Mouse (Mus musculus): ENCODE results near the gene Scg3. TPM values are rescaled to one million over a fixed set of nuclear protein-coding genes. Genes with fewer than 3 reads are reported as not detected.
A peak's percentile ranks its signal among the peaks of the same experiment; 100 is the strongest.

Scg3 gene
- polyA plus RNA-seq, 1 experiment from 2014 or later, result not detected

DNA sequence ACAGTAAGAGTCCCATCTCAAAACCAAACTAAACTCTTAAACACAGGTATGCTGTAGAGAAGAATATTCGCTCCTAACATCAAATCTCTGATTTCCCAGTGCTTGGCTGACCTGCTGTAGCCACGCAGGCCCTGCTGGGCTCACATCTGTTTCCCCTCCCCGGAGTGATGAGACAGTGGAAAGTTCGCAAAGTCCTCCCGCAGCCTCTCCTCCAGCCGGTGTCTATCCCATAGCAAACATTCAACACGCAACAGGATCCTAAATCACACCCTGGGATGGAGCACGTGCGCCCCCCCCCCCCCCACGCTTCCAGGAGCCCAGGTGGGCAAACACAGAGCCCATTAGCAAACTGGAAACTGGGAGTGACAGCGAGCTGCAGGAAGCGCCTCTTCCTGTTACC, 82.3 kb downstream of the Scg3 start:
- no peak for TF ChIP-seq CTCF (IDR thresholded peaks at IDR 0.05)
- ChIA-PET POLR2A (interaction anchor here (0.6 kb wide), 1 partner anchor 8 kb away, joined by 4 read pairs; no protein-coding TSS in a partner anchor), CTCF (no interaction called here)
- in situ Hi-C loops (cut with MboI; ENCODE audit: low pct_unique_long_range_greater_than_20kb), result no loop called here
- ATAC-seq (no peak), DNase-seq (ENCODE audit: low read depth, low spot score) (no peak)
- no peaks in the 10 kb centered on the region for H3K27me3 ChIP-seq

GRCm38 (mm10) chr9:75600166-75600934, 83.5 kb downstream of the Scg3 start:
- no peaks in the 10 kb centered on the region for H3K27me3 ChIP-seq
- in situ Hi-C loops (cut with MboI; ENCODE audit: low pct_unique_long_range_greater_than_20kb), result no loop called here
- ATAC-seq (no peak), DNase-seq (ENCODE audit: low read depth, low spot score) (no peak)
- TF ChIP-seq CTCF (IDR thresholded peaks at IDR 0.05), result no peak
- POLR2A ChIA-PET, result no interaction called here
- CTCF ChIA-PET, result interaction anchor here (1.6 kb wide), 1 partner anchor 9 kb away, joined by 4 read pairs; no protein-coding TSS in a partner anchor

GRCm38 (mm10) chr9:75599191-75599841, 84.5 kb downstream of the Scg3 start:
- ATAC-seq (peak; percentile 44), DNase-seq (ENCODE audit: low read depth, low spot score) (no peak)
- POLR2A ChIA-PET, result no interaction called here
- TF ChIP-seq CTCF (IDR thresholded peaks at IDR 0.05), result no peak
- CTCF ChIA-PET, result interaction anchor here (1.6 kb wide), 1 partner anchor 8 kb away, joined by 4 read pairs; no protein-coding TSS in a partner anchor
- no peaks in the 10 kb centered on the region for H3K27me3 ChIP-seq
- in situ Hi-C loops (cut with MboI; ENCODE audit: low pct_unique_long_range_greater_than_20kb), result no loop called here

DNA sequence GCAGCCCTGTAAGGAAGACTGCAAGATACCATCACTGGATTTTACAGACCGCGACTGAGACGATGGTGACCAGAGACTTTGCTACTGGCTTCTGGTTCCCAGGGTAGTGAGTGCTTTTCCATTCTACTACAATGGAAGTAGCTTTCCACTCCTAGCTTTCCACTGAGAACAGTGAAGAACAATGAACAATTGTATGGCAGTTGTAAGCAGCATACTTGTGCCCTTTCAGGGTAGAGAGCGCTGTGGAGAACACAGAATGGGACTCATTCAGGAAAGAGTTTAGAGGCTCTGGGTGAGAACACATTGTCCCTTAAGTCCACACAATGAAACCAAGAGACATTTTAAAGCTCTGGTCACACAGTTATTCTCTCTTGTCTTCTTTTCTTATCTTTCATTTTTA, 86.3 kb downstream of the Scg3 start:
- ATAC-seq (no peak), DNase-seq (ENCODE audit: low read depth, low spot score) (no peak)
- CTCF ChIA-PET, result interaction anchor here (0.8 to 2.2 kb wide), 2 partner anchors 14 to 75 kb away, joined by 3 to 5 read pairs; no protein-coding TSS in a partner anchor
- TF ChIP-seq CTCF (IDR thresholded peaks at IDR 0.05), result no peak
- POLR2A ChIA-PET, result no interaction called here
- no peaks in the 10 kb centered on the region for H3K27me3 ChIP-seq
- in situ Hi-C loops (cut with MboI; ENCODE audit: low pct_unique_long_range_greater_than_20kb), result no loop called here

DNA sequence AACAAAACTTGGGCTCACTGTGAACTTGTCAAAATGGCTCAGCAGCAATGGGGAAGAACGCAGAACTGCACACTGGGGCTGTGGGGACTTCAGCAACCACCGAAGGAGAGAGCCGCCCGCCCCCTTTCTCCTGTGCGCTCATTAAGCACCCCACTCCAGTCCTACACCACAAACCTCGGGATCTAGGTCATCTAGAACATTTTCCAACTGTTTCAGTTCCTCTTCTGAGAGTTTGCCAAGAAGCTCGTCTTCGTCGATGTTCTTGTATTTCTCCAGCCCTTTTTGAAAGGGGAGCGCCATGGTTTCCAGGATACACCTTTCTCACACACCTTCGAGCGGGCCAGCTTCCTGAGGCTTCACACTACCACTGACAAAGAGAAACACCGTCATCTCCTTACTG, 86.8 kb downstream of the Scg3 start:
- in situ Hi-C loops (cut with MboI; ENCODE audit: low pct_unique_long_range_greater_than_20kb), result no loop called here
- ATAC-seq (no peak), DNase-seq (ENCODE audit: low read depth, low spot score) (no peak)
- no peaks in the 10 kb centered on the region for H3K27me3 ChIP-seq
- no peak for TF ChIP-seq CTCF (IDR thresholded peaks at IDR 0.05)
- ChIA-PET CTCF (interaction anchor here (2.2 kb wide), 1 partner anchor 75 kb away, joined by 5 read pairs; no protein-coding TSS in a partner anchor), POLR2A (no interaction called here)

DNA sequence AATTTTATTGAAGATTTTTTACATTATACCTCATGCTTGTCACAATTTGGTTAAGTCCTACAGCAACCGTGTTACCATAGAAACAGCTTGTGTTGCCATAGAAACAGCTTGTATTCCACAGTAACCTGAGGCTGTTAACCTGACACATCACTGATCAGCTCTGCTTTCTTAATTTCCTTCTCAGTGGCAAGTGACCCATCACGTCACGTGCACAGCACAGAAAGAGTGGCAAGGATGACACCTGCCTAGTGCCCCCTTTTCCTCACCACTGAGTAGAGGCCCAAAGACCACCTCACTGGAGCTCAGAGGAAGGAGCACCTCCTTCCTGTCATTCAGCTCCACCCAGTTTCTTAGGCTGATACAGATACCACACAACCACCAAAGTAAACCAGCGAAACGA, 90.4 kb downstream of the Scg3 start:
- DNase-seq (ENCODE audit: low read depth, low spot score) (no peak), ATAC-seq (no peak)
- in situ Hi-C loops (cut with MboI; ENCODE audit: low pct_unique_long_range_greater_than_20kb), result no loop called here
- ChIA-PET POLR2A (interaction anchor here (0.6 kb wide), 1 partner anchor 8 kb away, joined by 4 read pairs; no protein-coding TSS in a partner anchor), CTCF (interaction anchor here (1.0 to 3.7 kb wide), 5 partner anchors 10 to 71 kb away, joined by 3 to 20 read pairs (median 4); no protein-coding TSS in a partner anchor)
- no peak for TF ChIP-seq CTCF (IDR thresholded peaks at IDR 0.05)
- H3K27me3 ChIP-seq, result no peaks in the 10 kb centered on the region

Other genes starting within 250 kb of the Scg3 start
- gene Leo1, start 242.5 kb downstream of the Scg3 start, polyA plus RNA-seq (2021), result 38.3 TPM
- gene Tmod3, start 124.4 kb downstream of the Scg3 start, polyA plus RNA-seq (2021), result 83.5 TPM
- 2.1 TPM for gene Tmod2, start 72.7 kb downstream of the Scg3 start, polyA plus RNA-seq (2021)
- 17.2 TPM for gene Lysmd2, start 58.3 kb downstream of the Scg3 start, polyA plus RNA-seq (2021)
- gene Bmp5, start 91.3 kb upstream of the Scg3 start, polyA plus RNA-seq (2021), result not detected

All from Patski (cell line).